Mouse (Mus musculus): ENCODE measurements around the gene Slc26a9.

The Slc26a9 gene

GRCm38 (mm10) chr1:131743868-131744464 lies at the start of gene Slc26a9:
Slc26a9 (plus strand) TSS chr1:131744022.
- in situ Hi-C loops (cut with MboI; ENCODE audit: low sequenced_read_pairs): no loop called here

GRCm38 (mm10) chr1:131695308-131695707 lies 48.5 kb upstream of the Slc26a9 start:
- in situ Hi-C loops (cut with MboI; ENCODE audit: low sequenced_read_pairs): no loop called here

GRCm38 (mm10) chr1:131696325-131696724 lies 47.5 kb upstream of the Slc26a9 start:
- in situ Hi-C loops (cut with MboI; ENCODE audit: low sequenced_read_pairs): no loop called here

GRCm38 (mm10) chr1:131698770-131699169 lies 45.1 kb upstream of the Slc26a9 start:
- in situ Hi-C loops (cut with MboI; ENCODE audit: low sequenced_read_pairs): no loop called here

GRCm38 (mm10) chr1:131699642-131700041 lies 44.2 kb upstream of the Slc26a9 start:
- in situ Hi-C loops (cut with MboI; ENCODE audit: low sequenced_read_pairs): no loop called here

- in situ Hi-C loops (cut with MboI; ENCODE audit: low sequenced_read_pairs): no loop called here
These were observed 43.4 kb upstream of the Slc26a9 start for GRCm38 (mm10) chr1:131700447-131700846.

GRCm38 (mm10) chr1:131701391-131701790 lies 42.4 kb upstream of the Slc26a9 start:
- in situ Hi-C loops (cut with MboI; ENCODE audit: low sequenced_read_pairs): no loop called here

GRCm38 (mm10) chr1:131702094-131702766 lies 41.6 kb upstream of the Slc26a9 start:
- in situ Hi-C loops (cut with MboI; ENCODE audit: low sequenced_read_pairs): no loop called here

GRCm38 (mm10) chr1:131703482-131703881 lies 40.3 kb upstream of the Slc26a9 start:
- in situ Hi-C loops (cut with MboI; ENCODE audit: low sequenced_read_pairs): no loop called here

GRCm38 (mm10) chr1:131708338-131708737 lies 35.5 kb upstream of the Slc26a9 start:
- in situ Hi-C loops (cut with MboI; ENCODE audit: low sequenced_read_pairs): loop anchor here (5.0 kb wide), 1 partner anchor 54 kb away; no protein-coding TSS in a partner anchor

GRCm38 (mm10) chr1:131711518-131711917 lies 32.3 kb upstream of the Slc26a9 start:
- in situ Hi-C loops (cut with MboI; ENCODE audit: low sequenced_read_pairs): no loop called here

- in situ Hi-C loops (cut with MboI; ENCODE audit: low sequenced_read_pairs): no loop called here
These were observed 31.4 kb upstream of the Slc26a9 start for GRCm38 (mm10) chr1:131712386-131712785.

- in situ Hi-C loops (cut with MboI; ENCODE audit: low sequenced_read_pairs): no loop called here
These were observed 29.2 kb upstream of the Slc26a9 start for GRCm38 (mm10) chr1:131714388-131715337.

GRCm38 (mm10) chr1:131718952-131719694 lies 24.7 kb upstream of the Slc26a9 start:
- in situ Hi-C loops (cut with MboI; ENCODE audit: low sequenced_read_pairs): no loop called here

- in situ Hi-C loops (cut with MboI; ENCODE audit: low sequenced_read_pairs): no loop called here
These were observed 21.8 kb upstream of the Slc26a9 start for GRCm38 (mm10) chr1:131721989-131722388.

GRCm38 (mm10) chr1:131723549-131723948 lies 20.3 kb upstream of the Slc26a9 start:
- in situ Hi-C loops (cut with MboI; ENCODE audit: low sequenced_read_pairs): no loop called here

- in situ Hi-C loops (cut with MboI; ENCODE audit: low sequenced_read_pairs): no loop called here
These were observed 17.2 kb upstream of the Slc26a9 start for GRCm38 (mm10) chr1:131726586-131726985.

GRCm38 (mm10) chr1:131730639-131731437 lies 13.0 kb upstream of the Slc26a9 start:
- in situ Hi-C loops (cut with MboI; ENCODE audit: low sequenced_read_pairs): no loop called here

GRCm38 (mm10) chr1:131733474-131734180 lies 10.2 kb upstream of the Slc26a9 start:
- in situ Hi-C loops (cut with MboI; ENCODE audit: low sequenced_read_pairs): no loop called here

All from CH12F3 (cell line).